Mouse (Mus musculus): ENCODE measurements around the gene Chst13. TPM values are rescaled to one million over a fixed set of nuclear protein-coding genes. Genes with fewer than 3 reads are reported as not detected.
A peak's percentile ranks its signal among the peaks of the same experiment; 100 is the strongest.

Chst13 gene
- 0.17 TPM in 1 of 2 replicates, not detected in the other for polyA plus RNA-seq (2016; fragmentation: Nextera tagmentation; extraction: Ambion mirVana)

- Histone ChIP-seq H3K27me3 (peaks cover 7% of the 10 kb centered on the region; the same call in 1 of the 2 replicates), H3K9ac (peak within 1 kb of the TSS; percentile 43), H3K36me3 (no peaks in the 10 kb centered on the region), H3K9me3 (replicated peaks) (no peaks in the 10 kb centered on the region), H3K27ac (no peak within 1 kb of the TSS), H3K4me1 (peaks cover 6% of the 10 kb centered on the region; the same call in 1 of the 2 replicates), H3K4me3 (peak within 1 kb of the TSS; percentile 11; the same call in 1 of the 2 replicates), H3K4me2 (replicated peaks) (peak within 1 kb of the TSS; percentile 48)
- no peak for ATAC-seq (ENCODE audit: low FRiP score)
- 3% methylated on average over 22 of the region's 22 CpGs for WGBS
Observed at GRCm38 (mm10) chr6:90324991-90325390, at the start of gene Chst13. Gene Chst13, minus strand, starts transcription at chr6:90325185.

GRCm38 (mm10) chr6:90374647-90375046 is 49.7 kb upstream of the Chst13 start:
- H3K36me3 ChIP-seq: peaks cover 50% of the 10 kb centered on the region
- H3K4me2 ChIP-seq (replicated peaks): no peak overlapping the region
- no peak overlapping the region for H3K4me3 ChIP-seq
- H3K9me3 ChIP-seq (replicated peaks): no peaks in the 10 kb centered on the region
- no peak overlapping the region for H3K9ac ChIP-seq
- WGBS: 88% methylated on average over 4 of the region's 4 CpGs
- no peak for ATAC-seq (ENCODE audit: low FRiP score)
- H3K4me1 ChIP-seq: peaks cover 25% of the 10 kb centered on the region
- H3K27me3 ChIP-seq: no peaks in the 10 kb centered on the region
- H3K27ac ChIP-seq: no peak overlapping the region

- Histone ChIP-seq H3K4me3 (peak overlapping the region; percentile 97), H3K4me1 (peaks cover 25% of the 10 kb centered on the region), H3K9ac (peak overlapping the region; percentile 92), H3K36me3 (peaks cover 17% of the 10 kb centered on the region), H3K4me2 (replicated peaks) (peak overlapping the region; percentile 98), H3K9me3 (replicated peaks) (no peaks in the 10 kb centered on the region), H3K27ac (peak overlapping the region; percentile 88), H3K27me3 (no peaks in the 10 kb centered on the region)
- WGBS: under 1% methylated on average over 91 of the region's 98 CpGs
- peak; percentile 90 for ATAC-seq (ENCODE audit: low FRiP score)
Observed at GRCm38 (mm10) chr6:90369725-90370553, 45.0 kb upstream of the Chst13 start.

- peak within 1 kb of the TSS; percentile 92 for H3K9ac ChIP-seq
- H3K4me3 ChIP-seq: peak within 1 kb of the TSS; percentile 97
- ATAC-seq (ENCODE audit: low FRiP score): peak; percentile 97
- H3K9me3 ChIP-seq (replicated peaks): no peaks in the 10 kb centered on the region
- H3K27ac ChIP-seq: peak within 1 kb of the TSS; percentile 88
- WGBS: 6% methylated on average over 41 of the region's 41 CpGs
- H3K4me1 ChIP-seq: peaks cover 25% of the 10 kb centered on the region
- H3K4me2 ChIP-seq (replicated peaks): peak within 1 kb of the TSS; percentile 98
- H3K27me3 ChIP-seq: no peaks in the 10 kb centered on the region
- peaks cover 10% of the 10 kb centered on the region for H3K36me3 ChIP-seq
Observed at GRCm38 (mm10) chr6:90368976-90369724, 44.2 kb upstream of the Chst13 start, which contains the start of gene Zxdc. Gene Zxdc, plus strand, starts transcription at chr6:90369492.

GRCm38 (mm10) chr6:90363301-90363700 is 38.3 kb upstream of the Chst13 start:
- ATAC-seq (ENCODE audit: low FRiP score): no peak
- H3K4me1 ChIP-seq: peaks cover 11% of the 10 kb centered on the region
- no peak overlapping the region for H3K4me3 ChIP-seq
- no peaks in the 10 kb centered on the region for H3K9me3 ChIP-seq (replicated peaks)
- no peak overlapping the region for H3K4me2 ChIP-seq (replicated peaks)
- no peak overlapping the region for H3K9ac ChIP-seq
- WGBS: 84% methylated on average over 5 of the region's 5 CpGs
- H3K27me3 ChIP-seq: no peaks in the 10 kb centered on the region
- H3K36me3 ChIP-seq: no peaks in the 10 kb centered on the region
- no peak overlapping the region for H3K27ac ChIP-seq

GRCm38 (mm10) chr6:90360922-90361614 is 36.1 kb upstream of the Chst13 start:
- WGBS: 92% methylated on average over 6 of the region's 6 CpGs
- H3K4me2 ChIP-seq (replicated peaks): no peak overlapping the region
- ATAC-seq (ENCODE audit: low FRiP score): no peak

GRCm38 (mm10) chr6:90360024-90360781 is 35.2 kb upstream of the Chst13 start:
- Histone ChIP-seq H3K36me3 (no peaks in the 10 kb centered on the region), H3K9me3 (replicated peaks) (no peaks in the 10 kb centered on the region), H3K4me3 (no peak overlapping the region), H3K4me2 (replicated peaks) (no peak overlapping the region), H3K27me3 (no peaks in the 10 kb centered on the region), H3K27ac (0 out of 2 replicates have a peak overlapping the region, but pooled peaks have one; percentile 17), H3K4me1 (peaks cover 11% of the 10 kb centered on the region), H3K9ac (no peak overlapping the region)
- 55% methylated on average over 7 of the region's 7 CpGs for WGBS
- ATAC-seq (ENCODE audit: low FRiP score): no peak

More at GRCm38 (mm10) chr6:90360922-90361614, 36.1 kb upstream of the Chst13 start:
- Histone ChIP-seq H3K27ac (no peak overlapping the region), H3K4me1 (peaks cover 11% of the 10 kb centered on the region), H3K9ac (no peak overlapping the region), H3K36me3 (no peaks in the 10 kb centered on the region), H3K27me3 (no peaks in the 10 kb centered on the region), H3K4me3 (no peak overlapping the region), H3K9me3 (replicated peaks) (no peaks in the 10 kb centered on the region)

GRCm38 (mm10) chr6:90359445-90359844 is 34.5 kb upstream of the Chst13 start:
- WGBS: 61% methylated on average over 2 of the region's 2 CpGs
- H3K4me2 ChIP-seq (replicated peaks): no peak overlapping the region
- peaks cover 11% of the 10 kb centered on the region for H3K4me1 ChIP-seq
- H3K9me3 ChIP-seq (replicated peaks): no peaks in the 10 kb centered on the region
- no peak for ATAC-seq (ENCODE audit: low FRiP score)
- H3K27ac ChIP-seq: no peak overlapping the region
- H3K9ac ChIP-seq: no peak overlapping the region
- no peak overlapping the region for H3K4me3 ChIP-seq
- no peaks in the 10 kb centered on the region for H3K36me3 ChIP-seq
- no peaks in the 10 kb centered on the region for H3K27me3 ChIP-seq

GRCm38 (mm10) chr6:90358142-90358541 is 33.2 kb upstream of the Chst13 start:
- no peak for ATAC-seq (ENCODE audit: low FRiP score)
- H3K9ac ChIP-seq: no peak overlapping the region
- H3K9me3 ChIP-seq (replicated peaks): no peaks in the 10 kb centered on the region
- H3K27ac ChIP-seq: no peak overlapping the region
- WGBS: 72% methylated on average over 5 of the region's 5 CpGs
- H3K27me3 ChIP-seq: no peaks in the 10 kb centered on the region
- H3K4me3 ChIP-seq: no peak overlapping the region
- H3K4me1 ChIP-seq: peaks cover 11% of the 10 kb centered on the region
- H3K36me3 ChIP-seq: no peaks in the 10 kb centered on the region
- no peak overlapping the region for H3K4me2 ChIP-seq (replicated peaks)

- 60% methylated on average over 2 of the region's 2 CpGs for WGBS
- H3K4me3 ChIP-seq: no peak overlapping the region
- no peak overlapping the region for H3K27ac ChIP-seq
Observed at GRCm38 (mm10) chr6:90350011-90350410, 25.0 kb upstream of the Chst13 start.

GRCm38 (mm10) chr6:90348500-90348899 is 23.5 kb upstream of the Chst13 start:
- H3K27me3 ChIP-seq: no peaks in the 10 kb centered on the region
- H3K4me3 ChIP-seq: no peak overlapping the region
- 90% methylated on average over 4 of the region's 4 CpGs for WGBS
- ATAC-seq (ENCODE audit: low FRiP score): no peak
- no peaks in the 10 kb centered on the region for H3K4me1 ChIP-seq
- H3K9ac ChIP-seq: no peak overlapping the region
- H3K4me2 ChIP-seq (replicated peaks): no peak overlapping the region
- no peaks in the 10 kb centered on the region for H3K36me3 ChIP-seq
- H3K27ac ChIP-seq: no peak overlapping the region
- no peaks in the 10 kb centered on the region for H3K9me3 ChIP-seq (replicated peaks)

More at GRCm38 (mm10) chr6:90350011-90350410, 25.0 kb upstream of the Chst13 start:
- no peaks in the 10 kb centered on the region for H3K27me3 ChIP-seq
- no peak overlapping the region for H3K4me2 ChIP-seq (replicated peaks)
- no peak for ATAC-seq (ENCODE audit: low FRiP score)
- H3K9me3 ChIP-seq (replicated peaks): no peaks in the 10 kb centered on the region
- no peaks in the 10 kb centered on the region for H3K4me1 ChIP-seq
- H3K36me3 ChIP-seq: no peaks in the 10 kb centered on the region
- H3K9ac ChIP-seq: no peak overlapping the region

Measured in hindbrain, embryonic 12.5 days (tissue).